Mouse (Mus musculus) neural tube, embryonic 12.5 days (tissue): ENCODE measurements around the gene Itln1. TPM values are rescaled to one million over a fixed set of nuclear protein-coding genes. Genes with fewer than 3 reads are reported as not detected.

ENCODE experiments used
- ATAC-seq: fragments of 200-750 bp; cut with Nextera tagmentation; 2 replicates; pipeline ENCODE4 v1.8.0; 2017; ENCODE audit warnings: low read depth, mild to moderate bottlenecking, moderate TSS enrichment, moderate library complexity; ENCODE audit not compliant: low FRiP score
- H3K27ac ChIP-seq: fragments of 300-500 bp; sonication (generic); 2 replicates; pipeline ENCODE4 v1.5.1; 2016
- H3K27me3 ChIP-seq: fragments of 300-500 bp; sonication (generic); replicated peaks from 2 replicates; pipeline ENCODE4 v1.6.1; 2016; ENCODE audit warnings: mild to moderate bottlenecking
- H3K36me3 ChIP-seq: fragments of 300-500 bp; sonication (generic); 2 replicates; pipeline ENCODE4 v1.6.1; 2016; ENCODE audit warnings: mild to moderate bottlenecking
- H3K4me1 ChIP-seq: fragments of 300-500 bp; sonication (generic); 2 replicates; pipeline ENCODE4 v1.6.1; 2016
- H3K4me2 ChIP-seq: fragments of 300-500 bp; sonication (generic); replicated peaks from 2 replicates; pipeline ENCODE4 v1.6.1; 2016; ENCODE audit warnings: mild to moderate bottlenecking
- H3K4me3 ChIP-seq: fragments of 300-500 bp; sonication (generic); 2 replicates; pipeline ENCODE4 v1.5.1; 2016
- H3K9ac ChIP-seq: fragments of 300-500 bp; sonication (generic); 2 replicates; pipeline ENCODE4 v1.6.1; 2016; ENCODE audit warnings: mild to moderate bottlenecking
- H3K9me3 ChIP-seq: fragments of 300-500 bp; sonication (generic); 2 replicates; pipeline ENCODE4 v1.6.1; 2016; ENCODE audit warnings: mild to moderate bottlenecking
- WGBS: fragments of 180-500 bp; shearing (Covaris S2); methylation state at CpG from one replicate; pipeline ENCODE4 v1.1.7; 2016; 5-methylcytosine and 5-hydroxymethylcytosine counted together
- polyA plus RNA-seq: library from polyadenylated mRNA; unstranded; fragments of >200 nt; fragmentation: Nextera tagmentation; extraction: Ambion mirVana; gene quantifications from 2 replicates; pipeline ENCODE4 v1.2.1, GENCODE M21; 2016

Itln1 gene
- polyA plus RNA-seq, 1 experiment from 2014 or later, result not detected

DNA sequence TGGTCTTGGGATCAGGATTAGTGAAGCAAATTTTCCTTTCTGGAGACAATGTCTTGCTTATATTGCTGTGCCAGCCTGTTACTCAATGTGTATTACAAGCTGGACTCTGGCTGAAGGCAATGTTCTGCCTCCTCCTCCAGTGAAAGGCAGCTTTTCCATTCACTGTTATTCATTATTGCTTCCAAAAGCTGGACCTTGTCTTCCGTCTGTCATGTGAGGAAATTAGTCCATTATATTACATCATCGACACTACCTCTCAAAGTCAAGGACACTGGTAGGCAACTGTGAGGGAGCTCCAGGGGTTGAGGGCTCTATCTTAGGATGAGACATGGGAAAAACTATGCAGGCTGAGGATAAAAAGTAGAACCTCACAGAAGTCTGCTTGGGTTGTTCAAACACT is 21.3 kb upstream of the Itln1 start:
- no peak overlapping the region for H3K9ac ChIP-seq
- H3K9me3 ChIP-seq, result no peaks in the 10 kb centered on the region
- H3K4me3 ChIP-seq, result no peak overlapping the region
- no peaks in the 10 kb centered on the region for H3K36me3 ChIP-seq
- H3K27me3 ChIP-seq, result no peaks in the 10 kb centered on the region
- H3K27ac ChIP-seq, result no peak overlapping the region
- H3K4me2 ChIP-seq, result no peak overlapping the region
- H3K4me1 ChIP-seq, result no peaks in the 10 kb centered on the region
- ATAC-seq, result no peak
- WGBS, result 99% methylated on average over 2 of the region's 2 CpGs

DNA sequence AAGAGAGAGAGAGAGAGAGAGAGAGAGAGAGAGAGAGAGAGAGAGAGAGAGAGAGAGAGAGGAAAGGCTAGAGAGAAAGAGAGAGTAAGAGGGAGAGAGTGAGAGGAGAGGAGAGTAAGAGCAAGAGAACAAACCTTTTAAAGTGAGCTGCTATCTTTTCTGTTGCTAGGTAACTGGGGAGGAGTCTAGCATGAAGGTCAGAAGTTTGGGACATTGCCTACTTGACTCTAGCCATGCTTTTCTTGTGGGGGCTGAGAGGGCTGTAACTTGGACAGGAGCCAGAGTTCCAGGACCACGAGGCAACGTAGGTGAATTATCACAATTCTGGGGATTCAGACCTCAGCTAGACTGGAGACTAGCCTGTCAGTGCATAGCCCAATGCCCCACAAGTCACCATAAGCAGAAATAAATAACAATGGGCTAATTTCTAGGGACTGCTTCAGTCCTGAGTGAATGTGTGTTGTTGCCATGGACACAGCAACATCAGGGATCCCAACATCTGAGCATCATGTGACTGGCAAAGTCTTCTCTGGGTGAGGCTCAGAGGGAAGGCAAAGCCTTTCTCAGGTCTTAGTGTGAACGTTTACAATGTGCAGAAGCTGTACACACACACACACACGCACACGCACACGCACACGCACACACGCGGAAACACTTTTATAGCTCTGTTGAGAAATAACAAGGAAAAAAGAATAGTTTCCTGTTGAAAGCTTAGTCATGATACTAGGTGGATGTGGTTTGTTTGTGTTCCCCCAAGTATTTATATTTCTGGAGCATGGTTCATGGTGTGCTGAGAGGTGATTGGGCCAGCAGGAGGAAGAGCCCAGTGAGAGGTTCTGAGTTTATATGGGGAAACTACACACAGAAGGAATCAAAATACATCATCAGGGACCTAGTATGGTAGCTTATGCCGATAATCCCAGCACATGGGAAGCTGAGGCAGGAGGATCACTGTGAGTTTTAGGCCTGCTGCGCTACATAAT is 18.6 kb upstream of the Itln1 start:
- H3K9ac ChIP-seq, result no peak overlapping the region
- ATAC-seq, result no peak
- H3K27me3 ChIP-seq, result no peaks in the 10 kb centered on the region
- no peak overlapping the region for H3K4me3 ChIP-seq
- no peak overlapping the region for H3K27ac ChIP-seq
- no peak overlapping the region for H3K4me2 ChIP-seq
- no peaks in the 10 kb centered on the region for H3K4me1 ChIP-seq
- 86% methylated on average over 11 of the region's 11 CpGs for WGBS
- no peaks in the 10 kb centered on the region for H3K9me3 ChIP-seq
- no peaks in the 10 kb centered on the region for H3K36me3 ChIP-seq

DNA sequence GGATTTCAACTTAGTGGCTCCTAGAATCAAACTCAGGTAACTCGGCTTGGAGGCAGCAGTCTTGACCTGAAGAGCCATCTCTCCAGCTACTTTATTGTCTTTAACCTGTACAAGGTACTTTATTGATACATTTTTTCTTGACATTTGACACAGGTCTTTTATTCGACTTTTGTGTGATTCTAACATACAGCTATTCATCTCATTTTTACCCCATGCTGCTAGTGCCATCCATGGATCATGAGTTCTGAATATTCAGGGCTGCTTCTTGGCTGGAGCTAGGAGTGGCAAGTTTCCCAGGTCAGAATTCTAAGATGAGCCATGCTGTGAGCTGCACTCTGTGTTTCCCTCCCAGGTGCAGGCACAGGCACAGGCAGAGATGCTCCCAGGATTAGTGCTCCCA is 17.1 kb upstream of the Itln1 start:
- Histone ChIP-seq H3K36me3 (no peaks in the 10 kb centered on the region), H3K27me3 (no peaks in the 10 kb centered on the region), H3K4me3 (no peak overlapping the region), H3K9ac (no peak overlapping the region), H3K4me2 (no peak overlapping the region), H3K9me3 (no peaks in the 10 kb centered on the region), H3K4me1 (no peaks in the 10 kb centered on the region), H3K27ac (no peak overlapping the region)
- no peak for ATAC-seq
- 81% methylated on average over 2 of the region's 2 CpGs for WGBS

DNA sequence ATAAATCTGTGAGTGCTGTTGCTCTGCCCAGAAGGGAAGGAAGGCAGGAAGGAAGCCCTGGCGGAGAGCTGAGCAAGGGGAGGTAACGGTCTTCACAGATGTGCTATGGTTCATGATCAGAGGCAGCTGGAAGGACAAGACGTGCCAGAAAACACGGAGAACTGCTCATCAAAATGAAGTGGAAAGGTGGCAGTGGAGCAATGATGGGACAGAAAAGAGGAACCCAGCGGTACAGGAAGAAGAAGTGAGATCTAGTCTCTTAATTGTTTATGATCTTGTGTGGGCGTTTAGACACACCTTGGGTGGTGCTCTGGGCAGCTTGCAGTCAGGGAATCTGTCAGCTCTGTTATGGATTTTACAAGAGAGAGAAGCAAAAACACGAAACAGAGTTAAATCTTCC is 16.2 kb upstream of the Itln1 start:
- H3K27ac ChIP-seq, result no peak overlapping the region
- H3K4me3 ChIP-seq, result no peak overlapping the region
- H3K9me3 ChIP-seq, result no peaks in the 10 kb centered on the region
- no peaks in the 10 kb centered on the region for H3K27me3 ChIP-seq
- no peak overlapping the region for H3K4me2 ChIP-seq
- WGBS, result 82% methylated on average over 7 of the region's 7 CpGs
- ATAC-seq, result no peak
- H3K9ac ChIP-seq, result no peak overlapping the region
- no peaks in the 10 kb centered on the region for H3K4me1 ChIP-seq
- no peaks in the 10 kb centered on the region for H3K36me3 ChIP-seq

DNA sequence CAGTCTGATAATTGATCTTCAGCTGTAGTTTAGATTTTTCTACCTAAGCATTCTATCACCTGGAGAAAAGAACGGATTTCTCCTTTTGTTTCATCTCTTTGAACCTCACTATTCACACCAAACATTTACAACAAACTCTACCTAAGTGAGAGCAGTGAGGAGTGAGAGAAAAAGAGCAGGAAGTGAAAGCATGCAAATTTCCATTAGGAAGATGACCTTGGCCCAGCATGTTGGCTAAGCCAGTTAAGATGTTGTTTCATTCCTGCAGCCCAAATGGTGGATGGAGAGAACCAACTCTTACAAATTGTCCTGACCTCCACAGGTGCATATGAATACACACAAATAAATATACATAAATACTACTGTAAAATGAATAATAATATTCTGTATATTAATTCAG is 5.6 kb upstream of the Itln1 start:
- no peak overlapping the region for H3K27ac ChIP-seq
- H3K9me3 ChIP-seq, result peaks cover 8% of the 10 kb centered on the region; the same call in 1 of the 2 replicates
- WGBS, result 79% methylated on average over 1 of the region's 1 CpGs
- H3K27me3 ChIP-seq, result no peaks in the 10 kb centered on the region
- ATAC-seq, result no peak
- H3K4me2 ChIP-seq, result no peak overlapping the region
- H3K4me1 ChIP-seq, result no peaks in the 10 kb centered on the region
- no peak overlapping the region for H3K9ac ChIP-seq
- H3K36me3 ChIP-seq, result no peaks in the 10 kb centered on the region
- no peak overlapping the region for H3K4me3 ChIP-seq

DNA sequence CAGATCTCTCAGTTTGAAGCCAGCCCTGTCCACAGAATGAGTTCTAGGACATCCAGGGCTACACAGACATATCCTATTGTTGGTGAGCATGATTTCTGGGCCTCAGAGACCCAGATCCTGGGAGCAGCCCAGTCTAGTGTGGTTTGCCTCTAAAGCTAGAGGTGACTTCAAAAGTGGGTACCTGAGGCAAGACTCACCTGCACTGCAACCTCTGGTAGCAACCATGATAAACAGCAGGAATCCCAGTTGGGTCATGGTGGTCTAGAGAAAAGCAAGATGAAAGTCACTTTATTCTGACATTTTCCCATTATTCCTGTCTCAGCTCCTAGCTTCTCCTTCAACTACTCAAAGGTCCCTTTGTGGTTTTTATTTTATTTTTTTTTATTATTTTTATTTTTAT is 537 bp downstream of the Itln1 start:
- H3K4me1 ChIP-seq, result no peaks in the 10 kb centered on the region
- no peak overlapping the region for H3K27ac ChIP-seq
- ATAC-seq, result no peak
- H3K4me2 ChIP-seq, result no peak overlapping the region
- H3K9me3 ChIP-seq, result peaks cover 3% of the 10 kb centered on the region; the same call in 1 of the 2 replicates
- H3K4me3 ChIP-seq, result no peak overlapping the region
- no peaks in the 10 kb centered on the region for H3K27me3 ChIP-seq
- no peak overlapping the region for H3K9ac ChIP-seq
- no peaks in the 10 kb centered on the region for H3K36me3 ChIP-seq

DNA sequence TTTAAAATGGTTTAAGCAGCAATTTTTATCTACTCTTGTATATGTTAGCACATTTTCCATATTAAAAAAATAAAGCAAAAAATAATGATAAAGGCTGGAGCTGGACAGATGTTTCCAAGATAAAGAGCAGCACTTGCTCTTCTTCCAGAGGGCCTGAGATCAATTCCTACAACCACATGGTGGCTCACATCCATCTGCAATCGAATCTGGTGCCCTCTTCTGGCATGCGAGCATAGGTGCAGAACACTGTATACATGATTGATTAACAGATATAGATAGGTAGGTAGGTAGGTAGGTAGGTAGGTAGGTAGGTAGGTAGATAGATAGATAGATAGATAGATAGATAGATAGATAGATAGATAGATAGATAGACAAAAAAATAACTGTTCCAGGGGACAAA is 2.3 kb downstream of the Itln1 start:
- H3K4me2 ChIP-seq, result no peak overlapping the region
- no peaks in the 10 kb centered on the region for H3K36me3 ChIP-seq
- no peak overlapping the region for H3K4me3 ChIP-seq
- no peaks in the 10 kb centered on the region for H3K9me3 ChIP-seq
- no peaks in the 10 kb centered on the region for H3K4me1 ChIP-seq
- ATAC-seq, result no peak
- H3K27me3 ChIP-seq, result no peaks in the 10 kb centered on the region
- no peak overlapping the region for H3K9ac ChIP-seq
- WGBS, result 60% methylated on average over 2 of the region's 2 CpGs
- no peak overlapping the region for H3K27ac ChIP-seq

DNA sequence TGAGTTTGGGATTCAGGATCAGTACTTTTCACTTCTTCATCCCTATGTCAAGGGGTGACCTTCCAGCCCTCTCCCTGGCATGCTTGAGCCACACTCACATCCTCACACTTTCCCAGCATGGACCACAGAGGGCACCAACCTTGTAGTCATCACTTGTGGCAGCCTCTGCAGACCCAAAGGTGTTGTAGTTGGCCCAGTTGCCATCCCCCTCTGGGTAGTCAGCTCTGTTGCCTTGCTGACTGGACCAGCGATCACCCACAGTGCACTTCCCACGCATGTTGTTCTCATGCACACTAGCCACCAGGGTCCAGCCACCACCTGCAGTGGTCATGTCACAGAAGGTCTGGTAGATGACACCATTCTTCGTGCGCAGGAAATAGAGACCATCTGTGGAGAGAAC is 3.7 kb downstream of the Itln1 start:
- WGBS, result 91% methylated on average over 4 of the region's 4 CpGs
- H3K4me1 ChIP-seq, result no peaks in the 10 kb centered on the region
- no peak for ATAC-seq
- no peaks in the 10 kb centered on the region for H3K9me3 ChIP-seq
- H3K4me2 ChIP-seq, result no peak overlapping the region
- H3K27ac ChIP-seq, result no peak overlapping the region
- H3K36me3 ChIP-seq, result no peaks in the 10 kb centered on the region
- no peak overlapping the region for H3K4me3 ChIP-seq
- no peaks in the 10 kb centered on the region for H3K27me3 ChIP-seq
- H3K9ac ChIP-seq, result no peak overlapping the region

DNA sequence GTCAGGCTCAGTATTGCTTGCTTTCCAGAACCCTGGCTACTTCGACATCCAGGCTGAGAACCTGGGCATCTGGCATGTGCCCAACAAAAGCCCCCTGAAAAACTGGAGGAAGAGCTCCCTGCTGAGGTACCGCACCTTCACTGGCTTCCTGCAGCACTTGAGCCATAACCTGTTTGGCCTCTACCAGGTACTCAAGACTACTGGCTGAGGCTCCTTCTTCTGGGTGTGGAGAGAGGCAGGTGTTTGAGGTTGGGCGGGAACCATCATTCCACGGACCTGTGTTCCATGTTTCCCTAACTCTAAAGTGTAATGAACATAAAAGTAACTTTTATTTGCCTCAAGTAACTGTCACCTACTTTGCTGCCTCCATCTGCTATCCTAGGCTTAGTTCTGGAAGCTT is 19.5 kb downstream of the Itln1 start:
- Histone ChIP-seq H3K36me3 (no peaks in the 10 kb centered on the region), H3K4me2 (no peak overlapping the region), H3K27ac (no peak overlapping the region), H3K27me3 (no peaks in the 10 kb centered on the region), H3K4me1 (no peaks in the 10 kb centered on the region), H3K9me3 (no peaks in the 10 kb centered on the region), H3K4me3 (no peak overlapping the region), H3K9ac (no peak overlapping the region)
- no peak for ATAC-seq
- 84% methylated on average over 4 of the region's 4 CpGs for WGBS

DNA sequence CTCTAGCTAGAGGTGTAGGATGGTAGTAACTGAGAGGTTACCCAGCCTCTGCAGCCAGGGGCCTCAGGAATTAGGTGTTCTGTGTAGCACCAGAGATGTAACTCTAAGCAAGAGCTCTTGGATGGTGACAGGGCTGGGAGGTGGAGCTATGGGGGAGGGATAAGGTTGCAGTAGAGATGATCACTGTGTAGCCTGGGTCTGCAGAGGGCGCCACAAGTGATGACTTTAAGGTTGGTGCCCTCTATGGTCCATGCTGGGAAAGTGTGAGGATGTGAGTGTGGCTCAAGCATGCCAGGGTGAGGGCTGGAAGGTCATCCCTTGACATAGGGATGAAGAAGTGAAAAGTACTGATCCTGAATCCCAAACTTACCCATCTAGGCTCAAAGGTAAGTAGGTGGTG is 20.1 kb downstream of the Itln1 start:
- no peaks in the 10 kb centered on the region for H3K36me3 ChIP-seq
- no peak overlapping the region for H3K4me2 ChIP-seq
- ATAC-seq, result no peak
- H3K27me3 ChIP-seq, result no peaks in the 10 kb centered on the region
- no peak overlapping the region for H3K9ac ChIP-seq
- WGBS, result 24% methylated on average over 1 of the region's 1 CpGs
- no peak overlapping the region for H3K27ac ChIP-seq
- H3K4me3 ChIP-seq, result no peak overlapping the region
- no peaks in the 10 kb centered on the region for H3K9me3 ChIP-seq
- H3K4me1 ChIP-seq, result no peaks in the 10 kb centered on the region

DNA sequence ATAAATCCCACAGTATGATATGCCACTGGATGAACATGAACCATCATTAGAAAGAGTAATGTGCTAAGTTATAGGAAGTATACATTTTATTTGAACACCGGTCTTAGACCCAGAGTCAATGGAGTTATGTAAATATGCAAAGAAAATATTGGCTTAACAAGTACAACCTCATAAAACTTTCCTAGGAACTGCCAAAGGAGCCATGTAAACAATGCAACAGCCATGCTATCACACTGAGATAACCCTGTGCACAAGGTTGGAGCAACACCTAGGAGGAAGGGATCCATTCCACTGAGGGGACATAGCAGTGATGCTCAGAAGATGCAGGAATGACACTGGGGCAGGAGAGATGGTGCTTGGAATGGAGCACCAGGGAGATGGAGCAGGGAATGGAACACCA is 21.3 kb downstream of the Itln1 start:
- H3K4me1 ChIP-seq, result no peaks in the 10 kb centered on the region
- no peak overlapping the region for H3K4me3 ChIP-seq
- H3K4me2 ChIP-seq, result no peak overlapping the region
- whole genome bisulfite sequencing, result 85% methylated on average over 1 of the region's 1 CpGs
- no peaks in the 10 kb centered on the region for H3K36me3 ChIP-seq
- H3K27ac ChIP-seq, result no peak overlapping the region
- no peak overlapping the region for H3K9ac ChIP-seq
- no peaks in the 10 kb centered on the region for H3K27me3 ChIP-seq
- no peak for ATAC-seq
- H3K9me3 ChIP-seq, result no peaks in the 10 kb centered on the region

DNA sequence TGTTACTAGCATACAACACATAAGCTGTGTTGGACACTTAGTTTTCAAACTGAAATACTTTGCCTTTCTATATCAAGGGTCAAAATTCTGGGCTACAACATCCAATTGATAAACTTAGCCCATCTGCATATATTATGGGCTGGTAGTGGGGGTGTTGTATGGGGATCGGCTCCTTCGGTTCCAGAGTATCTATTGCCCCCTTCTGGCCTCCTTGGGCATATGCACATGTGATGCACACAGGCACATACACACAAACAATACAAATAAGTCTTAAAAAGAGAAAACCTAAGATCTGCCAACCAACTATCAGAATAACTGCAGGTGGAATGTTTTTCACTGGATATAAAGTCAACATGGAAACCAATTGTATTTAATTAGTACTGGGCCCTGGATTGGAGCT is 21.9 kb downstream of the Itln1 start:
- H3K4me1 ChIP-seq, result no peaks in the 10 kb centered on the region
- no peak overlapping the region for H3K4me3 ChIP-seq
- H3K27ac ChIP-seq, result no peak overlapping the region
- 93% methylated on average over 2 of the region's 2 CpGs for WGBS
- H3K9ac ChIP-seq, result no peak overlapping the region
- no peaks in the 10 kb centered on the region for H3K36me3 ChIP-seq
- H3K27me3 ChIP-seq, result no peaks in the 10 kb centered on the region
- ATAC-seq, result no peak
- no peak overlapping the region for H3K4me2 ChIP-seq
- no peaks in the 10 kb centered on the region for H3K9me3 ChIP-seq

DNA sequence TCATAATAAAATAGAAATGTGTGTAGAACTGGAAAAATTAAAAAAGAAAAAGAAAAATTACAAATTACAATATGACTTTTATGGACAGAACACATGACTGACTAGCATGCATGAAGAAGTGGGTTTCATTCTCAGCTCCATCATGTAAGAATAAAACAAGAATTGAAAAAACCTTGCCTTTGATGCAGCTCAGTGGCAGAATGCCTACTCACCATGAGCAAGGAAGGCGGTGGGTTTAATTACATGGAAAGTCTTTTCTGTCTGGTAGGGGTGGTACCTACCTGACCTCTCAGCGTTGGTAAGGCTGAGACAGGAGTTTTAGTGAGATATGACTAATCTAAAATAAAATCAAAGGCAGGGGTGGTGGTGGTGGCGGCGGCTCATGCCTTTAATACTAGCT is 30.5 kb downstream of the Itln1 start:
- peak overlapping the region; percentile 69 for H3K4me2 ChIP-seq
- peak overlapping the region; percentile 38; the same call in 1 of the 2 replicates for H3K9ac ChIP-seq
- no peak for ATAC-seq
- no peaks in the 10 kb centered on the region for H3K27me3 ChIP-seq
- H3K4me1 ChIP-seq, result peaks cover 3% of the 10 kb centered on the region; the same call in 1 of the 2 replicates
- WGBS, result 86% methylated on average over 4 of the region's 4 CpGs
- H3K36me3 ChIP-seq, result peaks cover 4% of the 10 kb centered on the region; the same call in 1 of the 2 replicates
- peak overlapping the region; percentile 16; the same call in 1 of the 2 replicates for H3K4me3 ChIP-seq
- no peaks in the 10 kb centered on the region for H3K9me3 ChIP-seq
- H3K27ac ChIP-seq, result no peak overlapping the region
